Mouse (Mus musculus) ES-E14 (cell line): ENCODE results near the gene Meox1.

ENCODE experiments used
- CHD2 ChIP-seq: IDR thresholded peaks from 2 replicates; pipeline ENCODE4 v1.6.1; 2014; ENCODE audit warnings: mild to moderate bottlenecking, low read depth, low read length, inconsistent platforms
- HCFC1 ChIP-seq: IDR thresholded peaks from 2 replicates; pipeline ENCODE4 v1.6.1; 2012; ENCODE audit warnings: low read length, inconsistent platforms, borderline replicate concordance; ENCODE audit not compliant: insufficient read depth
- ZC3H11A ChIP-seq: IDR thresholded peaks from 2 replicates; pipeline ENCODE4 v1.6.1; 2012; ENCODE audit warnings: low read depth, mild to moderate bottlenecking, inconsistent platforms, low read length, borderline replicate concordance
- ZNF384 ChIP-seq: IDR thresholded peaks from 2 replicates; pipeline ENCODE4 v1.6.1; 2012; ENCODE audit warnings: low read depth, low read length, inconsistent platforms

- TF ChIP-seq ZNF384 (no peak), ZC3H11A (no peak), HCFC1 (no peak), CHD2 (no peak)
These were observed 8.9 kb downstream of the Meox1 start for GRCm38 (mm10) chr11:101885232-101885631.
